Mouse (Mus musculus): ENCODE measurements around the gene Rgcc.

GRCm38 (mm10) chr14:79244571-79244970 is 56.9 kb downstream of the Rgcc start:
- no peak for TF ChIP-seq CTCF (IDR thresholded peaks at IDR 0.05; ENCODE audit: low read depth)
- TF ChIP-seq EP300 (optimal IDR thresholded peaks at IDR 0.05), result no peak
